Mouse (Mus musculus): ENCODE data around the gene Pou6f2. TPM values are rescaled to one million over a fixed set of nuclear protein-coding genes. Genes with fewer than 3 reads are reported as not detected.

Gene Pou6f2
- 1.2 and 1.8 TPM in 2 replicates for polyA plus RNA-seq (2016; fragmentation: Nextera tagmentation; extraction: Ambion mirVana)

DNA sequence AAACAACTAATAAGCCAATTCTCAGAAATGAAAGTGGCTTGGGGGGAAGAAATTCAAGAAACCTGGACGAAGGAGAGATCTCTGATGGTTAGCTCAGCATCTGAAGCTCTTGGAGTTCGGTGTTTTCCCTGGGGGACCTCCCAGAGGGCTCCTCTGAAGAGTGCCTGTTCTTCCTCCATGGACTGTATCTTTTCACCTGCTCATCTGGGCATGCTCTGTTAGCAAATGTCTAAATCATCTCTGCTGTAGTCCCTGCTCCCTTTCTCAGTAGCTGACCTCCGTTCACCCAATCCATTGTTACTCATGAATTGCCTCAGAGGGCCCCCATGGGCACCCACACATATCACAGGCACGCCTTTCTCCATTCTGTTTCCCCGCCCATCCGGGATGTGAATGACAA, at the start of gene Pou6f2:
Pou6f2 (minus strand) TSS at position 101 of the 400 bp plus-strand sequence.
- H3K4me3 ChIP-seq: no peak within 1 kb of the TSS
- H3K4me1 ChIP-seq (replicated peaks): no peaks in the 10 kb centered on the region
- H3K27ac ChIP-seq (ENCODE audit: poor library complexity, severe bottlenecking): no peak within 1 kb of the TSS
- 76% methylated on average over 6 of the region's 6 CpGs for WGBS
- H3K9me3 ChIP-seq (replicated peaks): no peaks in the 10 kb centered on the region
- H3K27me3 ChIP-seq (replicated peaks): no peaks in the 10 kb centered on the region
- no peak within 1 kb of the TSS for H3K9ac ChIP-seq
- H3K36me3 ChIP-seq: no peaks in the 10 kb centered on the region
- ATAC-seq (ENCODE audit: insufficient number of reproducible peaks, low FRiP score): no peak
- H3K4me2 ChIP-seq: no peak within 1 kb of the TSS

DNA sequence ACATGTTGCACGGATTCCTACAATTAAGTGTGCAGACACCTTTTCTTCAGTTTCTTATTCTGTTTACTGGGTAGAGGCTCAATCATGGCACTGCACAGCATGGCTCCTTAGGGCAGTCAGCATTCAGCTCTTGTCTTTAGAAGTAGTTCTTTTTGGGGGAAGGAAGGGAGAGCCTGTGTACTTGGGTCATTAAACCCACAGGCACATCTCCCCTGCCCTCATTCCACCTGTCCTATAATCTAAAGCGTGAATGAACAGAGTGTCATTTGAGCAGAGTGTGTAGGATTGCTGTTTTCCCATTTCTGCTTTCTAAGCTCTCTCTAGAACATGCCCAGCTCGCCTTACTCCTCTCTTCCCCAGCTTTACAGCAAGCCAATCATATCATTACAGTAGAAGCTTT, 42.4 kb upstream of the Pou6f2 start:
- H3K4me3 ChIP-seq: no peak overlapping the region
- WGBS: 72% methylated on average over 3 of the region's 3 CpGs
- ATAC-seq (ENCODE audit: insufficient number of reproducible peaks, low FRiP score): no peak
- H3K27ac ChIP-seq (ENCODE audit: poor library complexity, severe bottlenecking): no peak overlapping the region
- no peaks in the 10 kb centered on the region for H3K9me3 ChIP-seq (replicated peaks)
- H3K27me3 ChIP-seq (replicated peaks): no peaks in the 10 kb centered on the region
- H3K4me1 ChIP-seq (replicated peaks): no peaks in the 10 kb centered on the region
- no peaks in the 10 kb centered on the region for H3K36me3 ChIP-seq
- H3K4me2 ChIP-seq: no peak overlapping the region
- H3K9ac ChIP-seq: no peak overlapping the region

DNA sequence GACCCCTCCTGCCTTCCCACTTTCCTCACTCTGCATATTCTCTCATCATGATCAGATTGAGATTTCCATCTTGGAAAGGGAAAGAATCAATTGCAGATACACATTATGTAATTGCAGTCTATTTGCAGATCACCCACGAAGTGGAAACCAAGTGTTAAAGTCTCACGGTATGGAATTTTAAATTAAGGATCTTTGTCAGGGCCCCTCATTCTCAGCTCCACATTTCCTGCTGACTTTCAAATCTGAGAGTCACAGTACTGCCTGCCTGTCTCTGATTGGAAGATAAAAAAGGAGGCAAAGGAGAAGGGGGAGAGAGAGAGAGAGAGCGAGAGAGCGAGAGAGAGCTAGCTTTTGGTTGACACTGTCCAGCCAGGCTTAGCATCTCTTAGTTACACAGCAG, 9.8 kb downstream of the Pou6f2 start:
- WGBS: 73% methylated on average over 4 of the region's 4 CpGs
- ATAC-seq (ENCODE audit: insufficient number of reproducible peaks, low FRiP score): no peak
- Histone ChIP-seq H3K27me3 (replicated peaks) (no peaks in the 10 kb centered on the region), H3K4me3 (no peak overlapping the region), H3K4me2 (no peak overlapping the region), H3K9me3 (replicated peaks) (no peaks in the 10 kb centered on the region), H3K27ac (ENCODE audit: poor library complexity, severe bottlenecking) (no peak overlapping the region), H3K36me3 (no peaks in the 10 kb centered on the region), H3K4me1 (replicated peaks) (no peaks in the 10 kb centered on the region), H3K9ac (no peak overlapping the region)

DNA sequence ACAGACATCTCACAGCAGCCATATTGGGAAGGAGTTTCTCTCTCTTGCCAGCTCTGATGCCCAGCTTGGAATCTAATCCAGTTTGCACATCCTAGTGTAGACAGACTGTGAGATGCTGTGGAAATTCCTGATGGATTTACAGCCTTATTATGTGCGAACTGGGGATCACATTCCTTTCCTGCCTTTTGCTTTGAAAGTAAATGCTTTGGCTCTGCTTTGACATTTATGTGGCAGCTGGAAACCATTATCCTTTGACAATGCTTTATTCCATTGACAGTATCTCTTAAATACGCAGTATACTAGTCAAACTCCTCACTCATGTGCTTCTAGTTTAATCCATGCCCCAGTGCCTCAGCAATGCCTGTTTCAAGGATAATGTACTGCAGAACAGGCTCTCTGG, 34.1 kb downstream of the Pou6f2 start:
- WGBS: 43% methylated on average over 2 of the region's 2 CpGs

DNA sequence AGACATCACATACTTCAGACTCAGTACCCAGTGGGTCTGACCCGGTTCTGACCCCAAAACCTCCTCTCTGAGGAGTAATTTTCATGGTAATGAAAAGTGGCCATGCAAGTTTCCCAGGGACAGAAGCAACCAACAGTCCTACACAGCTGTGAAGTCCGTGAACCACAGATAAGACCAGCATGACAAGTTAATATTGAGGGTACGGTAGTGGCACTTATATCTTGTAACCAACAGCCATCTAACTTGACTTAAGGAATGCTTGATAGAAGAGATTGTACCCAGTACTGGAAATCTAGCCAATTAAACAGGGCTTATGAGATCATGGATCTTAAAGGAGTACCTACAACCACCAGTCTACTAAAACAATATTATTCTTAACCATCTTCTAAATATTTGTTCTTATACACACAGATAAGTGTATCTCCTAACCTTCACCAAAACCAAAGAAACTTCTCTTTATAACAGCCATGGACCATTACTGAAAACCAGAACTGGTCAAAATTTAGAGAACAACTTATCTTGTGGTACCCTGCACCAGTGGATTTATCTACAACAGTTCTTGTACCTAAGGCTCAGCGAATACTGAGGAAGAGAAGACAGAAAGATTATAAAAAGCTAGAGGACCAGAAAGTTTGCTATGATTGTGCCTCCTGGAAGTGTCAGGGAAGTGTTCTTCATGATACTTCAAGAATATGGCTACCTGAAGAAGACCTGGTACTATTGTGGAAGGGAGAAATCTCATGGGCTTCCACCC, 52.7 kb downstream of the Pou6f2 start:
- 56% methylated on average over 4 of the region's 4 CpGs for WGBS
- H3K9me3 ChIP-seq (replicated peaks): no peaks in the 10 kb centered on the region

More for the DNA sequence above, 34.1 kb downstream of the Pou6f2 start:
- no peaks in the 10 kb centered on the region for H3K4me1 ChIP-seq (replicated peaks)
- H3K9ac ChIP-seq: no peak overlapping the region
- H3K4me2 ChIP-seq: no peak overlapping the region
- no peaks in the 10 kb centered on the region for H3K27me3 ChIP-seq (replicated peaks)
- ATAC-seq (ENCODE audit: insufficient number of reproducible peaks, low FRiP score): no peak
- no peak overlapping the region for H3K27ac ChIP-seq (ENCODE audit: poor library complexity, severe bottlenecking)
- no peaks in the 10 kb centered on the region for H3K36me3 ChIP-seq
- no peaks in the 10 kb centered on the region for H3K9me3 ChIP-seq (replicated peaks)
- H3K4me3 ChIP-seq: no peak overlapping the region

GRCm38 (mm10) chr13:18338910-18339501, 58.5 kb downstream of the Pou6f2 start:
- Histone ChIP-seq H3K27ac (ENCODE audit: poor library complexity, severe bottlenecking) (no peak overlapping the region), H3K4me1 (replicated peaks) (peaks cover 10% of the 10 kb centered on the region; the same call in 1 of the 2 replicates), H3K4me2 (no peak overlapping the region), H3K4me3 (no peak overlapping the region), H3K27me3 (replicated peaks) (no peaks in the 10 kb centered on the region), H3K9me3 (replicated peaks) (no peaks in the 10 kb centered on the region), H3K9ac (no peak overlapping the region), H3K36me3 (no peaks in the 10 kb centered on the region)
- WGBS: 79% methylated on average over 10 of the region's 10 CpGs
- no peak for ATAC-seq (ENCODE audit: insufficient number of reproducible peaks, low FRiP score)

More for the DNA sequence above, 52.7 kb downstream of the Pou6f2 start:
- H3K4me2 ChIP-seq: no peak overlapping the region
- ATAC-seq (ENCODE audit: insufficient number of reproducible peaks, low FRiP score): no peak
- no peak overlapping the region for H3K4me3 ChIP-seq
- no peaks in the 10 kb centered on the region for H3K27me3 ChIP-seq (replicated peaks)
- H3K4me1 ChIP-seq (replicated peaks): no peaks in the 10 kb centered on the region
- H3K9ac ChIP-seq: no peak overlapping the region
- no peaks in the 10 kb centered on the region for H3K36me3 ChIP-seq
- no peak overlapping the region for H3K27ac ChIP-seq (ENCODE audit: poor library complexity, severe bottlenecking)

GRCm38 (mm10) chr13:18338022-18338421, 59.5 kb downstream of the Pou6f2 start:
- no peak overlapping the region for H3K27ac ChIP-seq (ENCODE audit: poor library complexity, severe bottlenecking)
- WGBS: 70% methylated on average over 2 of the region's 2 CpGs

DNA sequence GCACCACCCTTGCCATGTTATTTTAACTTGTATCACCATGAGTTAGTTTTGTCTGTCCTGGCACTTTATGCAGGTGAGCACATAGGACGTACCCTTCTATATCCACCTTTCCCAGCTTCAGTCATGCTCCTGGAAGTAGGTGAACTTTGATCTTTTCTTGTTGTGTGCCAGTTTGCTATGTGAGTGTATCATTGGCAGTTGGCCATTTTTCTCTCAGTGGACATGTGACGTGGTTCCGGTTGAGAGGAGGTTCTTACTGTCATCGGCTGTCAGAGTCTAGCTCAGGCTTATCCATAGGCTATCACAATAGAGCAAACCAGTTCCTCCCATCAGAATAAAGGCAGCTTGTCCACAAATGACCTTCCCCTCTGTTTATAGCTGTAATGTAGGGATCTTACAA, 63.5 kb downstream of the Pou6f2 start:
- no peaks in the 10 kb centered on the region for H3K36me3 ChIP-seq
- H3K27ac ChIP-seq (ENCODE audit: poor library complexity, severe bottlenecking): no peak overlapping the region
- no peaks in the 10 kb centered on the region for H3K9me3 ChIP-seq (replicated peaks)
- no peak overlapping the region for H3K4me2 ChIP-seq
- peaks cover 10% of the 10 kb centered on the region; the same call in 1 of the 2 replicates for H3K4me1 ChIP-seq (replicated peaks)
- ATAC-seq (ENCODE audit: insufficient number of reproducible peaks, low FRiP score): no peak
- 80% methylated on average over 4 of the region's 4 CpGs for WGBS
- H3K4me3 ChIP-seq: no peak overlapping the region
- no peak overlapping the region for H3K9ac ChIP-seq
- H3K27me3 ChIP-seq (replicated peaks): no peaks in the 10 kb centered on the region

More at GRCm38 (mm10) chr13:18338022-18338421, 59.5 kb downstream of the Pou6f2 start:
- no peak overlapping the region for H3K4me3 ChIP-seq
- no peaks in the 10 kb centered on the region for H3K27me3 ChIP-seq (replicated peaks)
- H3K36me3 ChIP-seq: no peaks in the 10 kb centered on the region
- peaks cover 10% of the 10 kb centered on the region; the same call in 1 of the 2 replicates for H3K4me1 ChIP-seq (replicated peaks)
- H3K9me3 ChIP-seq (replicated peaks): no peaks in the 10 kb centered on the region
- H3K9ac ChIP-seq: no peak overlapping the region
- no peak for ATAC-seq (ENCODE audit: insufficient number of reproducible peaks, low FRiP score)
- H3K4me2 ChIP-seq: no peak overlapping the region

GRCm38 (mm10) chr13:18332596-18332995, 64.9 kb downstream of the Pou6f2 start:
- Histone ChIP-seq H3K4me3 (no peak overlapping the region), H3K4me2 (no peak overlapping the region), H3K9ac (no peak overlapping the region), H3K27ac (ENCODE audit: poor library complexity, severe bottlenecking) (no peak overlapping the region), H3K9me3 (replicated peaks) (no peaks in the 10 kb centered on the region), H3K36me3 (no peaks in the 10 kb centered on the region), H3K4me1 (replicated peaks) (peaks cover 2% of the 10 kb centered on the region; the same call in 1 of the 2 replicates), H3K27me3 (replicated peaks) (no peaks in the 10 kb centered on the region)
- WGBS: 47% methylated on average over 1 of the region's 1 CpGs
- ATAC-seq (ENCODE audit: insufficient number of reproducible peaks, low FRiP score): no peak

DNA sequence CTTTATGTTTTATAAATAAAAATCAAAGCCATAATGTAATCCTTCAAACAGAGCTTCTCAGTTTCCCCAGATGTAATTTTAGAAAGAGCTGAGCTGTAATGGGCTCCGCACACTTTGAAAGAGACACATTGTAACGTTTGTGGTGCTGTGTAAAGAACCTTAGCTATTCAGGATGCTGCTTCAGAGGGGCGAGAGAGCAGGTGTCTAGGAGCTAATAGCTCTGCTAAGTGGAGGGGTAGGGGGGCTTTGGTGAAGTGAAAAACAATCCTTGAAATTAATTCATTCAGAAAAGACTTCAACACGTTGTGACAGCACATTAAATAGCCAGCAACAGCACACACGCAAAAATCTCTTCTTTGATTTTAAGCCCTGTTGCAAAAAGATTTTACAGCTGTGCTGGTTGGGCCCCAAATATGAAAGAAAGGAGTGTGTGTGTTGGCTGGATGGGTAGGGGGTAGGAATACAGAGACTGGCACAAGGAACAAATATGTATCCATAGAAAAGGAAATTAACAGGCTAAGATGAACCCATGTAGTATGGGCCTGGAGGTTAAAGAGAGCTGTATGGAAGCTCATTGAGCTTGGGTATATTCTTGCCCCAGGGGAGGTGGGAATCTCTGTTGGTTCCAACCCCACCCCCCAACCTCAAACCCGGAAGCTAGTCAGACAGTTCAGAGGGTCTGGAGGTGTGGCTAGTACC, 73.4 kb downstream of the Pou6f2 start:
- Histone ChIP-seq H3K9me3 (replicated peaks) (no peaks in the 10 kb centered on the region), H3K27me3 (replicated peaks) (no peaks in the 10 kb centered on the region), H3K4me3 (no peak overlapping the region), H3K36me3 (no peaks in the 10 kb centered on the region), H3K4me1 (replicated peaks) (no peaks in the 10 kb centered on the region), H3K27ac (ENCODE audit: poor library complexity, severe bottlenecking) (no peak overlapping the region), H3K4me2 (no peak overlapping the region), H3K9ac (no peak overlapping the region)
- no peak for ATAC-seq (ENCODE audit: insufficient number of reproducible peaks, low FRiP score)
- 68% methylated on average over 6 of the region's 6 CpGs for WGBS

DNA sequence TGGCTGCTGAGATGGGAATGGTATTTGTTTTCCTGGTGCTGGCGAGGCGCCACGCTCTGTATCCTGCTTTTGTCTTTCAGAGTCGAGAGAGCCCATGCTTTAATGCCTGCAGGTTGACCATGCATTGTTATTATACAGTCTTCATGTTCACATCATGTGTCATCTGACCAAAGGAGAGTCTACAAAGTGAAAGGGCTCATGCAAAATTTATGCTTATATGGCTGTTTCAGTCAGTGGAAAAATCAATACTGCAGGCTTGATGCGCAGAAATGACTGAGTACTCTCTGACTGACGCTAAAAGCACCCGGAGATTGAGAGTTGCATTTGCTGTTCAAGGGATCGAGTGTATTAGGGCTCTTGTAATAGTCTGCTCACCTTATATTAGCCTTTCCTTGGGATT, 74.1 kb downstream of the Pou6f2 start:
- no peak overlapping the region for H3K9ac ChIP-seq
- no peak overlapping the region for H3K4me2 ChIP-seq
- H3K4me3 ChIP-seq: no peak overlapping the region
- no peaks in the 10 kb centered on the region for H3K4me1 ChIP-seq (replicated peaks)
- ATAC-seq (ENCODE audit: insufficient number of reproducible peaks, low FRiP score): no peak
- H3K27ac ChIP-seq (ENCODE audit: poor library complexity, severe bottlenecking): no peak overlapping the region
- H3K27me3 ChIP-seq (replicated peaks): no peaks in the 10 kb centered on the region
- no peaks in the 10 kb centered on the region for H3K9me3 ChIP-seq (replicated peaks)
- H3K36me3 ChIP-seq: no peaks in the 10 kb centered on the region
- WGBS: 72% methylated on average over 8 of the region's 8 CpGs
